Mouse (Mus musculus): Measurements from ENCODE around the gene Haus3. TPM values are rescaled to one million over a fixed set of nuclear protein-coding genes. Genes with fewer than 3 reads are reported as not detected.

Gene Haus3
- total RNA-seq, 2 experiments from 2014 or later = 6.5 to 8.9 TPM

GRCm38 (mm10) chr5:34124131-34124530, 45.2 kb downstream of the Haus3 start:
- DNase-seq (ENCODE audit: low spot score in 2 of 2) = no peak

DNA sequence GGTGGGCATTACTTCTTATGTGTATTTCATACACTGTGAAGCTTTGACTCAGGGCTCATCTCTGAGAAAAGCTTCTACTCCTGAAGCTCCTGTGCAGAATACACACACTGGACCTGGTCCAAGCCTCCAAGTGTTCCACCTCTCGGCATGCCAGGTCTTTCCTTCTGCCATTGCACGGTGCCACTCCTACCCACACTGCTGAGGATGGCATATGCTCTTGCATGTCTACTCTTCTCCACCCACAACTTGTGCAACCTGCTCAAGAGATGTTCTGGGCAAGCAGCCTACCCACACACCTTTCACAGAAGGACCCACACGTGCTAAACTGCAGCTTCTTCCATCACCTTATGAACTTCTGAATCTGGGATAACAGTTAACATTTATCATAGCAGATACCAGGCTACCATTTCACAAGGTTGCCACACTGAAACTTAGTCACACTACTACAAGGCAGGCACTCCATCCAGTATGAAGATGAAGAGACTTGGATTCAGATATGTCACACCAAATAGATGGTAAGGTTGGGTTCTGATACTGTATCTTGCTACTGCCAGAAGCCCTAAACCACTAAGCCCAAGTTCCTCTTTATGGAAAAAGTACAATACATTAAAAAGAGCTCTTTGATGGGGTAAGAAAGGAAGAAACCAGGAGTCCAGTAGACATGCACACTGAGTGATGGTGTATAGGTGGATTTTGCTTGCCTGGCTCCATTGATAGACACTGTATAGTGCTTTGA, 50.0 kb downstream of the Haus3 start:
- no peak for DNase-seq (ENCODE audit: low spot score in 2 of 2)

- no peak for DNase-seq (ENCODE audit: low spot score in 2 of 2)
These were observed 63.6 kb downstream of the Haus3 start for GRCm38 (mm10) chr5:34105681-34106080.

Other genes with a start within 250 kb of the Haus3 start
- 10 to 100 TPM; 18.6 to 20.1 TPM for gene Nelfa, start 233.1 kb downstream of the Haus3 start, total RNA-seq (2021)
- gene Gm1673, start 186.1 kb downstream of the Haus3 start, total RNA-seq (2021) = 100 to 1,000 TPM; 127 to 160 TPM
- gene Nat8l, start 173.5 kb downstream of the Haus3 start, total RNA-seq (2021) = 10 to 100 TPM; 60.2 to 65.0 TPM
- gene Poln, start 79 bp downstream of the Haus3 start, total RNA-seq (2021) = 1 to 10 TPM in 1 of 2 experiments, under 1 TPM in 1; 0.58 to 2.0 TPM
- gene Mxd4, start 18.2 kb upstream of the Haus3 start, total RNA-seq (2021) = 10 to 100 TPM; 64.1 to 69.0 TPM
- 10 to 100 TPM; 23.2 to 24.5 TPM for gene Zfyve28, start 118.9 kb upstream of the Haus3 start, total RNA-seq (2021)
- under 1 TPM; 0.23 to 0.40 TPM for gene Cfap99, start 119.1 kb upstream of the Haus3 start, total RNA-seq (2021)
- 10 to 100 TPM; 85.3 to 98.4 TPM for gene Rnf4, start 166.8 kb upstream of the Haus3 start, total RNA-seq (2021)
- 10 to 100 TPM; 43.4 to 44.8 TPM for gene Fam193a, start 200.4 kb upstream of the Haus3 start, total RNA-seq (2021)

Data from layer of hippocampus, postnatal 10 days (tissue).